ENCODE assay signal across 20 mouse cellular contexts in the genomic region with DNA sequence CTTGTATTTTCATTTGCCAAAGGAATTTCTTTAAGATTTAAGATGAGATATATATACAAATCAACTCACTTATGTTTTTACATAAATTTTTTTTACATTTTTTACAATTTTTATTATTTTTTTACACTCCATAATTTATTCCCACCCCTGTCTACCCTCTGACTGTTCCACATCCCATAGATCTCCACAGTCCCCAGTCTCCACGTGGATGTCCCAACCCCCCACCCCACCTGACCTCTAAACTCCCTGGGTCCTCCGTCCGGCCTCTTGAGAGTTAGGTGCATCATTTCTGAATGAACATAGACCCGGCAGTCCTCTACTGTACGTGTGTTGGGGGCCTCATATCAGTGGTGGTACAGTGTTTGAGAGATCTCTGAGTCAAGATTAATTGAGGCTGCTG.
DNase-seq lines count a peak whose midpoint lies in the region; ATAC-seq and TF ChIP-seq lines count a peak whose summit lies in the region.
"Had no signal": no experiment of that assay in that cellular context is flagged by ENCODE, and none has a peak within 500 bp of the region (broad histone marks: within the 10 kb centered on the region; RNA-seq: fewer than 3 reads in every experiment).

No protein-coding gene starts in this region.

- 0 out of 2 replicates have a peak, but pooled peaks cover under 1% of the 10 kb centered on the region for H3K36me3 ChIP-seq in kidney, embryonic 16.5 days (ENCODE audit: insufficient read depth, low read length)
- no peaks in the 10 kb centered on the region; the same call in 1 of the 2 replicates for H3K36me3 ChIP-seq in midbrain, embryonic 14.5 days (ENCODE audit: control insufficient read depth, insufficient read depth, low read length)
- H3K36me3 ChIP-seq in midbrain, embryonic 13.5 days = 0 out of 2 replicates have a peak, but pooled peaks cover 2% of the 10 kb centered on the region
- H3K36me3 ChIP-seq in intestine, embryonic 15.5 days = no peaks in the 10 kb centered on the region
- H3K36me3 ChIP-seq in liver, postnatal 0 days (replicated peaks; ENCODE audit: insufficient read depth, low read length) = peaks cover 14% of the 10 kb centered on the region
- H3K36me3 ChIP-seq: forebrain, embryonic 12.5 days; stomach, embryonic 15.5 days had no signal

- H3K4me1 ChIP-seq in kidney, embryonic 16.5 days (ENCODE audit: insufficient read depth, low read length) = no peaks in the 10 kb centered on the region
- no peaks in the 10 kb centered on the region for H3K4me1 ChIP-seq in midbrain, embryonic 14.5 days (ENCODE audit: control insufficient read depth, insufficient read depth, low read length)
- H3K4me1 ChIP-seq in midbrain, embryonic 13.5 days (replicated peaks) = no peaks in the 10 kb centered on the region
- no peaks in the 10 kb centered on the region for H3K4me1 ChIP-seq in intestine, embryonic 15.5 days (replicated peaks)
- H3K4me1 ChIP-seq in liver, postnatal 0 days (ENCODE audit: insufficient read depth) = no peaks in the 10 kb centered on the region
- H3K4me1 ChIP-seq: forebrain, embryonic 12.5 days; neural tube, embryonic 13.5 days; stomach, embryonic 15.5 days had no signal

- no peak overlapping the region for H3K27ac ChIP-seq in kidney, embryonic 16.5 days (ENCODE audit: low read length)
- H3K27ac ChIP-seq in midbrain, embryonic 14.5 days (replicated peaks; ENCODE audit: low read depth, low read length) = no peak overlapping the region
- H3K27ac ChIP-seq in midbrain, embryonic 13.5 days = no peak overlapping the region
- H3K27ac ChIP-seq in intestine, embryonic 15.5 days = no peak overlapping the region
- no peak overlapping the region for H3K27ac ChIP-seq in liver, postnatal 0 days (ENCODE audit: low read depth)
- H3K27ac ChIP-seq: forebrain, embryonic 12.5 days; hindbrain, embryonic 14.5 days; neural tube, embryonic 13.5 days; stomach, embryonic 15.5 days had no signal

- H3K9me3 ChIP-seq in kidney, embryonic 16.5 days (ENCODE audit: low read length) = no peaks in the 10 kb centered on the region
- no peaks in the 10 kb centered on the region for H3K9me3 ChIP-seq in midbrain, embryonic 14.5 days (ENCODE audit: control insufficient read depth, low read length)
- H3K9me3 ChIP-seq in midbrain, embryonic 13.5 days = no peaks in the 10 kb centered on the region
- H3K9me3 ChIP-seq in intestine, embryonic 15.5 days = no peaks in the 10 kb centered on the region
- H3K9me3 ChIP-seq in liver, postnatal 0 days (ENCODE audit: low read length) = no peaks in the 10 kb centered on the region
- H3K9me3 ChIP-seq: forebrain, embryonic 12.5 days; neural tube, embryonic 13.5 days; stomach, embryonic 15.5 days had no signal

- 78% methylated on average over 5 of the region's 5 CpGs for WGBS in kidney, embryonic 16.5 days
- WGBS in midbrain, embryonic 14.5 days = 94% methylated on average over 5 of the region's 5 CpGs
- 90% methylated on average over 5 of the region's 5 CpGs for WGBS in midbrain, embryonic 13.5 days
- 81% methylated on average over 5 of the region's 5 CpGs for WGBS in intestine, embryonic 15.5 days
- 76% methylated on average over 5 of the region's 5 CpGs for WGBS in liver, postnatal 0 days (ENCODE audit: insufficient replicate concordance)

- no peak overlapping the region for H3K4me3 ChIP-seq in kidney, embryonic 16.5 days (ENCODE audit: low read length)
- no peak overlapping the region for H3K4me3 ChIP-seq in midbrain, embryonic 14.5 days (replicated peaks; ENCODE audit: low read depth, low read length)
- no peak overlapping the region for H3K4me3 ChIP-seq in midbrain, embryonic 13.5 days (replicated peaks)
- no peak overlapping the region for H3K4me3 ChIP-seq in intestine, embryonic 15.5 days (replicated peaks)
- H3K4me3 ChIP-seq in liver, postnatal 0 days (ENCODE audit: low read depth, low read length) = no peak overlapping the region
- H3K4me3 ChIP-seq: forebrain, embryonic 12.5 days; neural tube, embryonic 13.5 days; stomach, embryonic 15.5 days had no signal

- H3K27me3 ChIP-seq in kidney, embryonic 16.5 days (ENCODE audit: insufficient read depth, low read length) = no peaks in the 10 kb centered on the region
- H3K27me3 ChIP-seq in midbrain, embryonic 14.5 days (ENCODE audit: control insufficient read depth, insufficient read depth, low read length) = no peaks in the 10 kb centered on the region
- H3K27me3 ChIP-seq in midbrain, embryonic 13.5 days = no peaks in the 10 kb centered on the region
- no peaks in the 10 kb centered on the region for H3K27me3 ChIP-seq in intestine, embryonic 15.5 days (replicated peaks)
- H3K27me3 ChIP-seq in liver, postnatal 0 days (ENCODE audit: insufficient read depth, low read length) = no peaks in the 10 kb centered on the region
- H3K27me3 ChIP-seq: forebrain, embryonic 12.5 days; neural tube, embryonic 13.5 days; stomach, embryonic 15.5 days had no signal

- TF ChIP-seq EP300 in liver, postnatal 0 days (IDR thresholded peaks at IDR 0.05; ENCODE audit: low read depth) = no peak

- H3K4me2 ChIP-seq in kidney, embryonic 16.5 days (replicated peaks; ENCODE audit: low read depth, low read length) = no peak overlapping the region
- no peak overlapping the region for H3K4me2 ChIP-seq in midbrain, embryonic 14.5 days (ENCODE audit: low read length)
- no peak overlapping the region for H3K4me2 ChIP-seq in midbrain, embryonic 13.5 days (replicated peaks)
- no peak overlapping the region for H3K4me2 ChIP-seq in intestine, embryonic 15.5 days (replicated peaks)
- no peak overlapping the region for H3K4me2 ChIP-seq in liver, postnatal 0 days (ENCODE audit: low read depth, low read length)
- H3K4me2 ChIP-seq: forebrain, embryonic 12.5 days; hindbrain, embryonic 14.5 days; neural tube, embryonic 13.5 days; stomach, embryonic 15.5 days had no signal

- no peak for TF ChIP-seq CTCF in liver, postnatal 0 days (IDR thresholded peaks at IDR 0.05; ENCODE audit: low read depth)

- peak; percentile 69; the same call in 1 of the 2 replicates for ATAC-seq in kidney, embryonic 16.5 days (ENCODE audit: low FRiP score, low TSS enrichment)
- peak; percentile 20; the same call in 1 of the 2 replicates for ATAC-seq in midbrain, embryonic 14.5 days (ENCODE audit: low FRiP score, low TSS enrichment)
- ATAC-seq in midbrain, embryonic 13.5 days = no peak
- peak; percentile 43; the same call in 1 of the 2 replicates for ATAC-seq in intestine, embryonic 15.5 days
- peak; percentile 15; the same call in 1 of the 2 replicates for ATAC-seq in liver, postnatal 0 days

- H3K9ac ChIP-seq in kidney, embryonic 16.5 days (replicated peaks; ENCODE audit: low read length) = no peak overlapping the region
- H3K9ac ChIP-seq in midbrain, embryonic 14.5 days (replicated peaks; ENCODE audit: low read length) = no peak overlapping the region
- H3K9ac ChIP-seq in midbrain, embryonic 13.5 days (replicated peaks) = no peak overlapping the region
- H3K9ac ChIP-seq in intestine, embryonic 15.5 days = no peak overlapping the region
- no peak overlapping the region for H3K9ac ChIP-seq in liver, postnatal 0 days (replicated peaks)
- H3K9ac ChIP-seq: forebrain, embryonic 12.5 days; hindbrain, embryonic 14.5 days; neural tube, embryonic 13.5 days; stomach, embryonic 15.5 days had no signal

- no peak for DNase-seq in kidney, postnatal 4 days
- DNase-seq in midbrain, embryonic 14.5 days = no peak
- DNase-seq in liver, postnatal 0 days = no peak
- no peak for DNase-seq in urinary bladder, adult 2 months (ENCODE audit: low spot score)
- DNase-seq: adrenal gland, adult 8-10 months; cerebellum, adult 11-12 months; cerebellum, postnatal 10 days; gastrocnemius, postnatal 36 days; kidney, adult 18-20 months; kidney, postnatal 36 days; lung, adult 18-20 months; lung, postnatal 14 days; thymus, postnatal 36 days had no signal
